22 mouse cellular contexts compared by ENCODE assay signal in genomic region chr1:164079091-164079490, GRCm38 (mm10). TPM values are rescaled to one million over a fixed set of nuclear protein-coding genes. Genes with fewer than 3 reads are reported as not detected.
DNase-seq lines count a peak whose midpoint lies in the region; TF ChIP-seq lines count a peak whose summit lies in the region.
"Had no signal": no experiment of that assay in that cellular context is flagged by ENCODE, and none has a peak within 500 bp of the region (broad histone marks: within the 10 kb centered on the region; RNA-seq: fewer than 3 reads in every experiment).

No protein-coding gene starts in this region.

- 68% methylated on average over 11 of the region's 11 CpGs for WGBS in spleen, adult 2 months

- H3K36me3 ChIP-seq in spleen, adult 2 months (ENCODE audit: control insufficient read depth, insufficient read depth, low read length), result peaks cover 14% of the 10 kb centered on the region
- no peaks in the 10 kb centered on the region for H3K36me3 ChIP-seq in ES-E14 (ENCODE audit: control insufficient read depth, insufficient read depth, low read length, poor library complexity, severe bottlenecking)
- H3K36me3 ChIP-seq: embryonic facial prominence, embryonic 13.5 days; forebrain, embryonic 12.5 days; heart, embryonic 13.5 days; hindbrain, embryonic 15.5 days had no signal

- H3K4me3 ChIP-seq in spleen, adult 2 months (ENCODE audit: extremely low read depth, insufficient read depth, insufficient read length), result no peak overlapping the region
- no peak overlapping the region for H3K4me3 ChIP-seq in ES-E14 (ENCODE audit: insufficient read depth in 1 of 2, low read depth in 1 of 2, low read length in 2 of 2, poor library complexity in 1 of 2, severe bottlenecking in 1 of 2)
- H3K4me3 ChIP-seq: embryonic facial prominence, embryonic 13.5 days; forebrain, embryonic 12.5 days; heart, adult 2 months; heart, embryonic 13.5 days; hindbrain, embryonic 15.5 days had no signal

- H3K9ac ChIP-seq in ES-E14 (ENCODE audit: insufficient read depth, low read depth, low read length, poor library complexity, severe bottlenecking), result no peak overlapping the region
- H3K9ac ChIP-seq: embryonic facial prominence, embryonic 13.5 days; forebrain, embryonic 12.5 days; heart, embryonic 13.5 days; hindbrain, embryonic 15.5 days had no signal

- TF ChIP-seq CTCF in spleen, adult 2 months (IDR thresholded peaks at IDR 0.05; ENCODE audit: extremely low read depth, insufficient read depth, insufficient read length, insufficient replicate concordance), result no peak

- H3K4me1 ChIP-seq in spleen, adult 2 months (ENCODE audit: control insufficient read depth, insufficient read depth, insufficient read length), result peaks cover 42% of the 10 kb centered on the region
- no peaks in the 10 kb centered on the region for H3K4me1 ChIP-seq in ES-E14 (ENCODE audit: control insufficient read depth in 2 of 2, insufficient read depth in 2 of 2, low read length in 2 of 2, poor library complexity in 1 of 2)
- H3K4me1 ChIP-seq: embryonic facial prominence, embryonic 13.5 days; forebrain, embryonic 12.5 days; heart, embryonic 13.5 days; hindbrain, embryonic 15.5 days had no signal

- H3K27me3 ChIP-seq in spleen, adult 2 months (ENCODE audit: control insufficient read depth, insufficient read depth, low read length), result no peaks in the 10 kb centered on the region
- H3K27me3 ChIP-seq: embryonic facial prominence, embryonic 13.5 days; forebrain, embryonic 12.5 days; heart, embryonic 13.5 days; hindbrain, embryonic 15.5 days had no signal

- in situ Hi-C loops in ES-E14 (cut with MboI; ENCODE audit: low sequenced_read_pairs in 2 of 2, unreplicated experiment in 2 of 2), result no loop called here

- peak overlapping the region; percentile 91 for H3K27ac ChIP-seq in spleen, adult 2 months (ENCODE audit: insufficient read depth, low read length)
- no peak overlapping the region for H3K27ac ChIP-seq in ES-E14 (ENCODE audit: insufficient read depth, low read depth, low read length, poor library complexity, severe bottlenecking)
- H3K27ac ChIP-seq: embryonic facial prominence, embryonic 13.5 days; forebrain, embryonic 12.5 days; heart, adult 2 months; heart, embryonic 13.5 days; hindbrain, embryonic 15.5 days had no signal

- DNase-seq in spleen, adult 2 months (ENCODE audit: low read depth in 1 of 2, low spot score in 2 of 2), result no peak
- DNase-seq in spleen, adult 12 weeks (ENCODE audit: low spot score), result no peak
- DNase-seq in ES-E14 (ENCODE audit: low read depth, low spot score), result no peak
- DNase-seq in induced T-regulatory cell, adult 2 months (ENCODE audit: low read depth), result peak; percentile 64
- DNase-seq in adrenal gland, adult 8-10 months, result no peak
- DNase-seq in urinary bladder, postnatal 14 days (ENCODE audit: low spot score), result no peak
- DNase-seq: adrenal gland, adult 2 months; adrenal gland, postnatal 36 days; cerebellum, adult 11-12 months; cerebellum, adult 9-11 months; cerebellum, postnatal 36 days; gastrocnemius, postnatal 10 days; heart, adult 2 months; heart, postnatal 36 days had no signal

- no peak for TF ChIP-seq POLR2A in spleen, adult 2 months (IDR thresholded peaks at IDR 0.05; ENCODE audit: low read depth, low read length)

- H3K9me3 ChIP-seq in ES-E14 (ENCODE audit: control insufficient read depth, insufficient read depth, low read depth, low read length), result no peaks in the 10 kb centered on the region
- H3K9me3 ChIP-seq: embryonic facial prominence, embryonic 13.5 days; forebrain, embryonic 12.5 days; heart, embryonic 13.5 days; hindbrain, embryonic 15.5 days had no signal

TF ChIP-seq in ES-E14, 5 proteins besides CTCF, POLR2A, EP300 and RAD21:
- TF ChIP-seq MAFK (IDR thresholded peaks at IDR 0.05; ENCODE audit: insufficient read depth, low read depth, low read length), result peak; percentile 5; the same call in 1 of the 2 replicates
- no peak for TF ChIP-seq CHD2 (IDR thresholded peaks at IDR 0.05; ENCODE audit: low read depth, low read length)
TF ChIP-seq in ES-E14: peak in this region for 1.

RNA-seq across cellular contexts. Expression of gene Sell, which starts 17.3 kb away (rescaled TPM):
- 68.6 and 72.4 TPM in 2 replicates for polyA plus RNA-seq in spleen, adult 2 months (2012; rRNA removed)
- total RNA-seq in ES-E14 (2012; rRNA removed), result 0.09 TPM in 1 of 2 replicates, not detected in the other
- 1 to 10 TPM in 2 of 4 experiments, under 1 TPM in 2; 0.66 to 1.4 (median 0.96) TPM for total RNA-seq in adrenal gland, adult 8-10 months (2022)
- polyA plus RNA-seq: forebrain, embryonic 12.5 days; hindbrain, embryonic 11.5 days; Patski had no signal

RNA-seq across cellular contexts. Expression of gene Sele, which starts 31.1 kb away (rescaled TPM):
- polyA plus RNA-seq in spleen, adult 2 months (2012; rRNA removed), result 0.09 and 0.13 TPM in 2 replicates
- not detected in 2 replicates for total RNA-seq in ES-E14 (2012; rRNA removed)
- 10 to 100 TPM in 2 of 4 experiments, 1 to 10 TPM in 2; 4.1 to 13.1 (median 8.5) TPM for total RNA-seq in adrenal gland, adult 8-10 months (2022)
- total RNA-seq: gastrocnemius, postnatal 10 days had no signal
- polyA plus RNA-seq: embryonic facial prominence, embryonic 13.5 days; forebrain, embryonic 12.5 days; forebrain, embryonic 16.5 days; frontal cortex, adult 2 months; hindbrain, embryonic 11.5 days; hindbrain, embryonic 15.5 days; Patski had no signal

RNA-seq across cellular contexts. Expression of gene Selp, which starts 36.0 kb away (rescaled TPM):
- polyA plus RNA-seq in spleen, adult 2 months (2012; rRNA removed), result 2.2 and 2.8 TPM in 2 replicates
- 0.21 and 0.22 TPM in 2 replicates for total RNA-seq in ES-E14 (2012; rRNA removed)
- 1 to 10 TPM in 3 of 4 experiments, under 1 TPM in 1; 0.77 to 2.1 (median 1.3) TPM for total RNA-seq in adrenal gland, adult 8-10 months (2022)
- polyA plus RNA-seq: embryonic facial prominence, embryonic 13.5 days; forebrain, embryonic 12.5 days; forebrain, embryonic 16.5 days; frontal cortex, adult 2 months; hindbrain, embryonic 15.5 days had no signal
